Mouse (Mus musculus): Measurements from ENCODE around the gene Cd2.

Cd2 gene

GRCm38 (mm10) chr3:101287911-101288311 is at the start of gene Cd2:
Gene Cd2, minus strand, starts transcription at chr3:101287939.
- no peak for DNase-seq (ENCODE audit: inconsistent ontology term)

DNA sequence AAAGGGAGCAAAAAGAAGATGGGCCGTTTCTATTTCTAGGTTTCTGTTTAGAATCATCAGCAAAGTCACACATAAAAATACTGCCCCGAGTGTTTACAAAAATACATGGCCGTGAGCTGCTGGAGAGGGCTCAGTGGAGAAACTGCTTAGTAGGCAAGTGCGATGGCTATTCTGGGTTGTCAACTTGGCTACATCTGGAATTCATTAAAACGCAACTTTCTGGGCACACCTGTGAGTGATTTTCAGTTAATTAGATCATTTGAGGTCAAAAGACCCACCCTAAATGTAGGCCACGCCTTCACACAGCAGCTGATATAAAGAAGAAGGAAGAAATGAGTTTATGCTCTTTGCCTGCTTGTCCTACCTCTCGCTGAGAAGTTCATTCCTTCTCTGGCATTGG is 40.9 kb upstream of the Cd2 start:
- DNase-seq (ENCODE audit: inconsistent ontology term), result no peak

GRCm38 (mm10) chr3:101327248-101327647 is 39.5 kb upstream of the Cd2 start:
- peak; percentile 92 for DNase-seq (ENCODE audit: inconsistent ontology term)

- no peak for DNase-seq (ENCODE audit: inconsistent ontology term)
Observed at GRCm38 (mm10) chr3:101322437-101322836, 34.7 kb upstream of the Cd2 start.

DNA sequence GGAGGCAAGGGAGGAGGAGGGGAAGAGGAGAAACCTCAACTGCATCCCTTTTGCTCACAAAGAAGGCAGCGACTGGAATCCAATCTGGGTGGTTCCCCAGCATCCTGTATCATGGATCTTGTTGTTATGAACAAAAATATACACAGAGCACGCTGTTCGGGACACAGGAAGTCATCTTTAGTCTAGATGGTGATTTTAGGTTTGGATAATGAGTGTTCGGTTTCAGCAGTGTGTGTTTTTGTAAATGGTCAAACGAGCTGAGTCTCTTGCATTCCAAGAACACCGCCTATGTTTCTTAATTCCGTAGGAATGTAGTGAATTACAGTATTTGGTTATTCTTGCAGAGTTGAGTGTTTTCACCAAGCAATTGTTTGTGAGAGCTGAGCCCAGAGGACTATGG is 33.1 kb upstream of the Cd2 start:
- DNase-seq (ENCODE audit: inconsistent ontology term), result no peak

- DNase-seq (ENCODE audit: inconsistent ontology term), result no peak
Observed at GRCm38 (mm10) chr3:101318516-101319170, 30.9 kb upstream of the Cd2 start.

DNA sequence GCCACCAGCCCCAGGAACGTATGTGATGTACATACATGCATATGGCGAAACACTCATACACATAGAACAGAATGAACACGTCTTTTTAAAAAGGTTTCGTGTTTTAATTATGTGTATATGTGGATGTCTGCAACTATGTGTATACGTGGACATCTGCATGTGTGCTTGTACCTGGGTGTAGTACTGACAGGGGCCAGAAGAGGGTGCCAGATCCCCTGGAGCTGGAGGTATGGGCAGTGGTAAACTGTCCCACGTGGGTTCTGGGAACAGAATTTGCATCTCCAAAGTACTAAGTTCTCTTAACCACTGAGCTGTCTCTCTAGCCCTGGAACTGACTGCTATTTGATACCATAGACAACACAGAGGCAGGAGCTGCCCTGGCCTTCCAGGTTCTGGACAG is 30.4 kb upstream of the Cd2 start:
- DNase-seq (ENCODE audit: inconsistent ontology term), result no peak

DNA sequence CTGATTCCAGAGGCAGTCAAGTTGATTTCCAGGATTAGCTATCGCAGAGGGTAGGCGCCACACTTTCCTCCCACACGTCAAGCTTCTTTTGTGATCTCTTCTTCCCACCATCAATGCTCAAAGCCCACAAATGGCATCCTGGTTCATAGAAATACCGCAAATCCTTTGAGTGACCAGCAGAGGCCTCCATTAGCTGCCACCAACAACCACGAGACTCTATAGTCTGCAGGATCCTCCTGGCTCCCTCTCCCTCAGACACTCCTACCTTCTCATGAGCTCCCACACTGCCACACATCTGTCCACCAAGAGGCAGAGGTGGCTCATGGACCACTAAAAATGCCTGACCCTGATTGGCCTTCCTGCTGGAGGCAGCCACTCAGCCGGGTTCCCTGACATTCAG is 27.2 kb upstream of the Cd2 start:
- no peak for DNase-seq (ENCODE audit: inconsistent ontology term)

DNA sequence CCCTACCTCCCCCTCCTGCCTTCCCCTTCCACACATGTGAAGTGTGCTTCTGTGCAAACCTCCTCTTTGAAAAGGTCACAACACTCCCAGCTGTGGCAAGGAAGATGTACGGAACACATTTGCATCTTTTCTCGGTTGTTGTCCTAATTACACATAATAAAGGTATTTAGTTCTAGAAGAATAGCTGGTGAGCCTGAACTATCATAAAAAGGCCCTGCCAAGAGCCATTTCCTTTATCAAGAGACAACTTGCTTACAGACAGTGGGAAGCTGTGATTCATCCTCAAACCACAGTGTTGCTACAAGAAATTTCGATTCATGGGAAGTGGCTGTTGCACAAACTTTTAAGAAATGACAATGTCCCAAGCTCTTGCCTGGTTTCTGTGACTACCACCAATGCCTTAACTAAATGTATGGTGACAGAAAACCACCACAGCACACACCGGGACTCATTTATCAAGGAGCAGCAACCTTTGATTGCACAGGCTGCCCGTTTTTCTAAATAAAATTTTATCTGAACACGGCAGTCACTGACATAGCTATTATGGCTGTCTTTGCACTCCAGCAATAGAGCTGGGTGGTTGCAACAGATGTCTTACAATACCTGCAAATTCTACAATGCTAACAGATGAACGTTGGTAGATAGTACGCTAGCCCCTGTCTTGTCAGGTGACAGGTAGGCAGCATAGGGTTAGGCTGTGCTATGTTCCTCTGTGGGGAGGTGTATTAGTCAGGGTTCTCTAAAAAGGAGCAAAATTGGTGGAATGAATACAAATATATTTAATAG is 25.7 kb upstream of the Cd2 start:
- peak; percentile 69 for DNase-seq (ENCODE audit: inconsistent ontology term)

DNA sequence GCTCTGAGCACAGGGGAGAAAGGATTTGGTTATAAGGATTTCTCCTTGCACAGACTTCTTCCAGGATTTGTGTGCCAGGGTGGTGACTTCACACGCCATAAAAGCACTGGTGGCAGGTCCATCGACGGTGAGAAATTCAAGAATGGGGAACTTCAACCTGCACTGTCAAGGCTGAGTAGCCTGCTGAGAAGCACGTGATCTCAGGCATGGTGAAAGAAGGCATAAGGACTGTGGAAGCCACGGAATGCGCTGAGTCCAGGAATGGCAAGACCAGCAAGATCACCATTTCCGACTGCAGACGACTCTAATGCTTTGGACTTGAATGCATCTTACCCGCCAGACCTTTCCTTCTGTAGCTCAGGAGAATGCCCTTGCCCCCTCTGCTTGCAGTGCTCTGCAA is 23.2 kb upstream of the Cd2 start:
- DNase-seq (ENCODE audit: inconsistent ontology term), result no peak

GRCm38 (mm10) chr3:101309626-101310025 is 21.9 kb upstream of the Cd2 start:
- DNase-seq (ENCODE audit: inconsistent ontology term), result no peak

DNA sequence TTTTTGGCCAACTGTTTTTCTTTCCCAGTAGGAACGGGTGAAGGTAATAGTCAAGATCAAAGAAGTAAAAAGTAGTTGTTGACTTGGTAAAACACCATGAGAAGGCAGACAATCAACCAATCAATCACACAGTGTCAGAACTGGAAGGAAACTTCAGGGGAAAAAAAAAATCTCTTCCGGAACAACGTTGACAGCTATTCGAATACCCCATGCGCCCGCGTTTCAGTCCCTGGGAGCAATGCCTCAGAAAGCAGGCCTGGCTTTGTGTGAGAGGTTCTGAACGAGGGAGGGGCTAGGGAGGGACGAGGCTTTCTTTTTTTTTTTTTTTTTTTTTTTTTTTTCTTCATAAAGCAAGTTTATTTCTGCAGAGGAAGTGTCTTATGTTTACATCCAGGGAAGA is 18.4 kb upstream of the Cd2 start:
- no peak for DNase-seq (ENCODE audit: inconsistent ontology term)

DNA sequence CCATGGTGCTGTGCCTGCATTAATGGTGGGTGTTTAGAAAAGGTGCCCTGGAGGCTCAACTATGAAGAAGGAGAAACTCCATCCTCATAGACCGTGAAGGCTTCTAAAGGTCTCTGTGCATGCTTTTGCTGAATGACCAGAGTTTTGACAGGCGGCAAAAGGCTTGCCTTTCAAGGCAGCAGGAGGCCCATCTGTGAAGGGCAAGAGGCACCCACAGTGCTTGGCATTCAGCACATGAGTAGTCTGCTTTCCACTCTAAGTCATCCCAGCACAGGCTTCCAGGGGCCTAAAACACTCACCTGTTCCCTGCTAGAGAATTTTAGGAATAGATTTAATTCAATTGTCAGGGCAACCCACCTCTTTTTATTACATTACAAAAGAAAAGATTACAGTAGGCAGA is 17.3 kb upstream of the Cd2 start:
- DNase-seq (ENCODE audit: inconsistent ontology term), result no peak

- DNase-seq (ENCODE audit: inconsistent ontology term), result peak; percentile 40
Observed at GRCm38 (mm10) chr3:101304156-101304555, 16.4 kb upstream of the Cd2 start.

- DNase-seq (ENCODE audit: inconsistent ontology term), result peak; percentile 60
Observed at GRCm38 (mm10) chr3:101300271-101301071, 12.7 kb upstream of the Cd2 start.

GRCm38 (mm10) chr3:101299591-101299990 is 11.9 kb upstream of the Cd2 start:
- DNase-seq (ENCODE audit: inconsistent ontology term), result no peak

DNA sequence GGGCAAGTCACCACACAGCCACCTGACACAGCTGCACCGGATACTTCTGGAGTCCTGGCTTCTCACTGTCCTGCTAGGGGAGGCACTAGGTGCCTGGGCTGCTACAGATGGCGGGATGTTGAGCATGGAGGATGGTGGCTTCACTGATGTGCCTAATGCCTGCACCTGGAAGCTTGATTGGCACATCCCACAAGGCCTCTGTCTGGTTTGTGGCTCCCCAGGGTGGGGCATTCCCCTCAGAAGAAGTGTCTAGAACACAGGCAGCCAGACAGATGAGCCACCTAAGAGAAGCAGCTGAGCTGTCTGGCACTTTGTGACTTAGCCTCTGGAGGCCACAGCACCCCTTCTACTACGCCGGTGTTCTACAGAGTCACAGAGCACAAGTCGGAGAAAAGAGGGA is 9.5 kb upstream of the Cd2 start:
- DNase-seq (ENCODE audit: inconsistent ontology term), result no peak

GRCm38 (mm10) chr3:101295931-101296820 is 8.4 kb upstream of the Cd2 start:
- DNase-seq (ENCODE audit: inconsistent ontology term), result no peak

GRCm38 (mm10) chr3:101295366-101295867 is 7.7 kb upstream of the Cd2 start:
- DNase-seq (ENCODE audit: inconsistent ontology term), result peak; percentile 84

GRCm38 (mm10) chr3:101294487-101295365 is 7.0 kb upstream of the Cd2 start:
- DNase-seq (ENCODE audit: inconsistent ontology term), result no peak

Measured in Muller cell, postnatal 12 days (primary cell).